Mouse (Mus musculus) ES-Bruce4 (cell line): ENCODE measurements around the gene Med13l. TPM values are rescaled to one million over a fixed set of nuclear protein-coding genes. Genes with fewer than 3 reads are reported as not detected.

Experiments used
- H3K27ac ChIP-seq: 2 replicates; pipeline ENCODE4 v1.5.1; 2012; ENCODE audit warnings: low read length, inconsistent platforms; ENCODE audit not compliant: insufficient read depth
- H3K27me3 ChIP-seq: 2 replicates; pipeline ENCODE4 v1.6.1; 2012; ENCODE audit warnings: mild to moderate bottlenecking, low read length, inconsistent platforms; ENCODE audit not compliant: control insufficient read depth, poor library complexity, insufficient read depth, severe bottlenecking
- H3K36me3 ChIP-seq: 2 replicates; pipeline ENCODE4 v1.6.1; 2012; ENCODE audit warnings: inconsistent platforms, mild to moderate bottlenecking, low read length, moderate library complexity; ENCODE audit not compliant: control insufficient read depth, poor library complexity, insufficient read depth, severe bottlenecking
- H3K4me1 ChIP-seq: one replicate; pipeline ENCODE4 v1.8.1; 2011; ENCODE audit warnings: low read length; ENCODE audit not compliant: control insufficient read depth, insufficient read depth
- H3K4me3 ChIP-seq: 2 replicates; pipeline ENCODE4 v1.5.1; 2011; ENCODE audit warnings: low read depth, mild to moderate bottlenecking, low read length
- H3K9ac ChIP-seq: 2 replicates; pipeline ENCODE4 v1.6.1; 2012; ENCODE audit warnings: low read depth, mild to moderate bottlenecking, inconsistent platforms; ENCODE audit not compliant: poor library complexity, severe bottlenecking
- H3K9me3 ChIP-seq: replicated peaks from 2 replicates; pipeline ENCODE4 v1.6.1; 2012; ENCODE audit warnings: mild to moderate bottlenecking, low read length, inconsistent platforms; ENCODE audit not compliant: control insufficient read depth, poor library complexity, insufficient read depth, severe bottlenecking
- CTCF ChIP-seq: IDR thresholded peaks from one replicate; pipeline ENCODE4 v1.8.1; 2011; ENCODE audit warnings: low read depth, low read length
- EP300 ChIP-seq: IDR thresholded peaks from 2 replicates; pipeline ENCODE4 v1.6.1; 2011; ENCODE audit warnings: low read depth, low read length; ENCODE audit not compliant: insufficient read depth
- POLR2A ChIP-seq: IDR thresholded peaks from one replicate; pipeline ENCODE4 v1.8.1; 2011; ENCODE audit warnings: low read length; ENCODE audit not compliant: insufficient read depth
- polyA plus RNA-seq: library from polyadenylated mRNA; stranded (reverse); fragments of >200 nt; gene quantifications from 2 replicates; pipeline ENCODE4 v1.2.4, GENCODE M21; 2011; ENCODE audit warnings: low read depth; ENCODE audit not compliant: missing spikeins, insufficient read depth, insufficient read length

The Med13l gene
- polyA plus RNA-seq, 1 experiment, result 43.9 TPM

DNA sequence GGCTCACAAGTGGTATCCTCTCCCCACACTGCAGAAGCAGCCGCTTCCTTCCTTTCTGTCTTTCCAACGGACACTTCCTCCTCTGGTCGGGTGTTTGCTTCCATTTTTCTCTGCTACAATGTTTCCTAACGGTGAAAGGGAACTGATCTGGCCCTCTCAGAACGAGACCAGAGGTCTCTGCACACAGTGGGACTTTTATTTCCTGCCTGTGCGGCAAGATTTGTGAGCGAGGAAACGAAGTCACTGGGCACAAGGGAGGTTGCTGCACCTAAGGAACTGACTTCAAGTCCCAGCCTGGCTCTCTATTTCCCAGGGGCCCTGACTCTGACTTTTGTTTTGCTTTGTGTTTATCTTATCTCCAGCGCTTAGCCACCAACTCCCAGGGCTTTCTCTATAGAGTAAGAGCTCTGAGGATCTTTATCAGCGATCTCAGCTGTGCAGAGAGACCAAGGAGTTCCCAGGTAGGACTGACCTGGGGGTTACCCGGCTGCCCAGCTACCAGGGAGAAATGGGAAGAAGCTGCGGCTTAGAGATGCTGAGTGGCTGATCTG is 4.0 kb upstream of the Med13l start:
- Histone ChIP-seq H3K9me3 (no peaks in the 10 kb centered on the region), H3K9ac (no peak overlapping the region), H3K27ac (no peak overlapping the region), H3K27me3 (no peaks in the 10 kb centered on the region), H3K4me3 (no peak overlapping the region), H3K36me3 (no peaks in the 10 kb centered on the region), H3K4me1 (peaks cover 2% of the 10 kb centered on the region)
- no peak for TF ChIP-seq CTCF
- no peak for TF ChIP-seq EP300
- TF ChIP-seq POLR2A, result no peak

DNA sequence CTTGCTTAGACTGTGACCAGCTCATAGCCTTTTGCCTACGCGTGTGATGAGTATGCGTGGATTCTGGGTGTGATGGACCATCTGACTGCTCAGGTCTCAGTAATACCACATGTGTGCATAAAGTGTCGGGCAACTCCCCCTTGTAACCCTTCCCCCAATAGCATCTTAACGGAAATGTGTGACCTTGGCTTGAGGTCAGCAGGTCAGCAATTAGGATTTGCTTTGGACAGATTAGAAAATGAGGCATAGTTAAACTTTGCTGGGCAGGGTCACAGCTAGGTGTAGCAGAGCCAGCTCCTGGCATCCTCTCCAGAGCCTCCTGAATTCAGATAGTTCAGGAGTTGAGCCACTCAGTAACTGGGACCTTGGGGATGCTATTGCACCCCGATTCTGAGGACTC is 1.6 kb upstream of the Med13l start:
- Histone ChIP-seq H3K27ac (0 out of 2 replicates have a peak overlapping the region, but pooled peaks have one; percentile 6), H3K4me3 (no peak overlapping the region), H3K27me3 (no peaks in the 10 kb centered on the region), H3K9me3 (no peaks in the 10 kb centered on the region), H3K4me1 (peaks cover 7% of the 10 kb centered on the region), H3K9ac (peak overlapping the region; percentile 95; the same call in 1 of the 2 replicates), H3K36me3 (no peaks in the 10 kb centered on the region)
- TF ChIP-seq POLR2A (no peak), CTCF (no peak), EP300 (no peak)

DNA sequence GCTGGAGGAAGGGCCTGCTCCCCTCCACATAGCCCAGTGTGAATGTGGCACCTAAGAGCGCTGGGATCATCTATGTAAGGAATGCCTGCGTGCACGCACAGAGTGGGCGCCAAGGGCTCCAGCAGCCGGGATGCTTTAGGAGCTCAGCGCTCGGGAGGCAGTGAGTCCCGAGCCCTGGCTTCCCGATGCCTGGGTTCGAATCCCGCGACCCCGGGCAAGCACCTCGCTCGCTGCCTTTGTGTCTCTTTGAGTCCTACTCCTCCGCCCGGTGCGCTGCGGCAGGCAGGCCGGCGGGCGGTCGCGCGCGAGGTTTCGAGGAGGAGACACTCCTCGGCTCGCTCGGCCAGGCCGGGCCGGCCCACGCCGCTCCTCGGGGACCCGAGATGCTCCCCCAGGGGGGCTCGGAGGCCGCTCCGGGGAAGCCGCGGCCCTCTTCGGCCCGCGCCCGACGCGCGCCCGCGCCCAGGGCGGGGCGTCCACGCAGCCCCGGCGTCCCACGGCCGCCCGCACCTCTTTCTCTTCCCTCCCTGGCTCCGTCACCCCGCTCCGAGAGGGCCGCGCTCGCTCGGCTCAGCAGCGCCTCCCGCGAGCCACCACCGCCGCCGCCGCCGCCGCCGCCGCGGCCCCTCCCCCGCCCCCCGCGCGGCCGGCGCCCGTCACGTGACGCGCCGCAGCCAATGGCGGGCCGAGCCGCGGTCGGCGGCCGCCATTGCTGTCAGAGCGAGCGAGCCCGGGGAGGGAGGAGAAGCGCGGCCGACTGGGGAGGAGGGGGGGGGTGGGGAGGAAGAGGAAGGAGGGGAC is 695 bp upstream of the Med13l start:
- Histone ChIP-seq H3K27me3 (no peaks in the 10 kb centered on the region), H3K4me3 (peak overlapping the region; percentile 88), H3K36me3 (no peaks in the 10 kb centered on the region), H3K4me1 (peaks cover 10% of the 10 kb centered on the region), H3K27ac (peak overlapping the region; percentile 6; the same call in 1 of the 2 replicates), H3K9ac (peak overlapping the region; percentile 95), H3K9me3 (no peaks in the 10 kb centered on the region)
- TF ChIP-seq CTCF, result no peak
- TF ChIP-seq POLR2A, result no peak
- no peak for TF ChIP-seq EP300

DNA sequence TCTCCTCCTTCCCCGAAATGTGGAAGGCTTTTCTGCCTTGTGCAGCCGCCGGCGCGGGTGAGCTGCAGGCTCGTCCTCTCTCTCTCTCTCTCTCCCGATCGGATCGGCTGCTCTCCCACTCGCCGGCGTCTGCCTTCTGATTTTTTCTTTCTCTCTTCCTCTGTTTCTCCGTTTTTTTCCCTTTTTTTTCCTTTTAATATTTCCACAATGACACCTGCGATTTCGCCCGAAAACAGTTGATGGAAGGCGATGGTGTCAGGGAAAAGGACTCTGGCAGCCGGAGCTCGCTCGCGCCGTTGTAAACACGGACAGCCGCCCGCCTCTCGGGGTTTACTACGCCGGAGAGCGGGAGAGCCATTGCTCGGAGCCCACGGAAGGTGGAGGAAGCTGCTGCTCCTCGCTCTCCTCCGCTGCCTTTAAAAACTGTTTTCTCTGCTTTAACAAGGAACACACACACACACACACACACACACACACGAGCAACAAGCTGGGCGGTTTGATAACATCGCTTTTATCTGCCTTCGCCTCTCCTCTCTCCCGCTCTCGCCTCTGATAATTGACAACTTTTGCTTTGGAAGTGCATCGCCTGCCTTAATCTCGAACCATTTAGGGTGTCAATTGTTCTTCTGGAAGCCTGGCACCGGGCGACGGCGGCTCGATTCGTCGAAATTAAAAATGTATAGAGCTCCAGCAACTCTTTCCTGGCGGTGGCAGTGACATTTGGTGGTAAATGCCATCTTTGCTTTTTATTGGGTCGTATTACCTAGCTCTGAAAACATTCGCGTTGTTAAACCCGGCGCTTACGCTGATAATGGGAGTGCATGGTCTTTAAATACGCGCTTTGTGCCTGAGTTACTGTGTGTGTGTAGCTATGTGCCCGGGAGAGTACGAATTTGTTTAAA is 858 bp downstream of the Med13l start:
- Histone ChIP-seq H3K4me1 (peaks cover 12% of the 10 kb centered on the region), H3K9ac (peak overlapping the region; percentile 95), H3K9me3 (no peaks in the 10 kb centered on the region), H3K36me3 (no peaks in the 10 kb centered on the region), H3K4me3 (peak overlapping the region; percentile 95), H3K27ac (peak overlapping the region; percentile 6; the same call in 1 of the 2 replicates), H3K27me3 (no peaks in the 10 kb centered on the region)
- no peak for TF ChIP-seq CTCF
- TF ChIP-seq POLR2A, result no peak
- no peak for TF ChIP-seq EP300

DNA sequence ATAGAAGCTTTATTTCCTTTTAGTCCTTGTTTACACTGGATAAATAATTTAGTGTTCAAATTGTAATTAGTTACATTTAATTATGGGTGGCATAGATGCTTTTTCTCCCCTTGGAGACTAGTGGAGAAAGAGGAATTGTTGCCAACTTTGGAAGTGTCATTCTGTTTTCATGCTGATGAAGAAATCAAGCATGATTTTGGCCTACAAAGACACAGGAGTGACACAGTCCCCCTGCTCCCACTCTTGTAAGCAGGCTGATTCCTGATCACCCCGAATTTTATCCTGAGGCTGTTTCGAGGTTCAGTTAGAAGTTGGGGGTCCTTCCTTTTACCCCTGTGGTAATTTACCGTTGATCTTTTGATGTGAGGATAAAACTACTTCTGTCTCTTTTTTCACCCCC is 1.7 kb downstream of the Med13l start:
- Histone ChIP-seq H3K36me3 (no peaks in the 10 kb centered on the region), H3K4me1 (peaks cover 12% of the 10 kb centered on the region), H3K9me3 (no peaks in the 10 kb centered on the region), H3K9ac (0 out of 2 replicates have a peak overlapping the region, but pooled peaks have one; percentile 95), H3K27ac (no peak overlapping the region), H3K4me3 (no peak overlapping the region), H3K27me3 (no peaks in the 10 kb centered on the region)
- no peak for TF ChIP-seq EP300
- no peak for TF ChIP-seq POLR2A
- no peak for TF ChIP-seq CTCF

DNA sequence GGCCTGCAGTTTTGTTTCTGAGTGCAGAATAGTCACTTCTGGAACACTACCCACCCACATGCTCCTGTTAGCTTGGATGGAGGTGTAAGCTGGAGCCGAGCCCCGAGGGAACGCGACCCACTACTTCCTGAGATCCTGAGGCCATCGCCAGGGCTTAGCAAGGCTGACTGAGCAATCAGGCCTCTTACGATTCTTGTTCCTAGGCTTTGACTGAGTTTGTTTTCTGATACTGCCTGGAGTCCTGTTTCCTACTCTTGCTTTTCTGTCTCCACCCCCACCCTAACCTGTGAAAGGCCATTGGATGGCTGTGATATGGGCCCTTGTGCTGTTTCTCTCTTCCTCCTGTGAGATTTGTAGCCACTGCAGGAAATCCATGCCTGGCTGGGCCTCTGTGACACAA is 3.1 kb downstream of the Med13l start:
- TF ChIP-seq POLR2A (no peak), CTCF (no peak), EP300 (no peak)
- Histone ChIP-seq H3K9ac (no peak overlapping the region), H3K4me1 (peaks cover 16% of the 10 kb centered on the region), H3K9me3 (no peaks in the 10 kb centered on the region), H3K4me3 (no peak overlapping the region), H3K27ac (peak overlapping the region; percentile 42; the same call in 1 of the 2 replicates), H3K27me3 (no peaks in the 10 kb centered on the region), H3K36me3 (no peaks in the 10 kb centered on the region)
